Mouse (Mus musculus): ENCODE measurements at regions not wholly inside any gene's neighbourhood (a gene's known extent, or its start where the extent isn't known, plus 50 kb on each side); places are given as distances from the start of the nearest gene placed in this dataset.

DNA sequence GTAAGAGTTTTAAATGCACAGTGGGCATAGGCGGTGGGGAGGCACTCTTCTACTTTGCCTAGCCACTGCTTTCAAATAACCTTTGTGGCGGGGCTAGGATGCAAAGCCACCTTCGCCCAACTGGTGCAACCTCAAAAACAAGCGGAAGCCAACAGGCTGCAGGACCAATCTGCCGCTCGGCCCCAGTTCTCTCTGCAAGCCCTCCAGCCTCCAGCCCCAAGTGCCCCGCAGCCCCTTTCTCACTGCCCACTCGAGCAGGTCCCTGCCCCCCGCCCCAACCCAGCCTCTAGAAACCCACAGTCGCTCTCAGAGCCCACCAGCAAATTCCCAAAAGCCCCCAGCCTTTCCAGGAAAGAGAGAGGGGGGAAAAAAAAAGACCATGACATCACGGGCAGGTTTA lies 89.6 kb upstream of the Ssbp2 start:
- TF ChIP-seq CTCF (IDR thresholded peaks at IDR 0.05; ENCODE audit: low read depth), result no peak
- TF ChIP-seq EP300 (IDR thresholded peaks at IDR 0.05; ENCODE audit: low read depth), result no peak

All from liver, embryonic 14.5 days (tissue).